7 mouse cellular contexts compared by ENCODE assay signal in the genomic region with DNA sequence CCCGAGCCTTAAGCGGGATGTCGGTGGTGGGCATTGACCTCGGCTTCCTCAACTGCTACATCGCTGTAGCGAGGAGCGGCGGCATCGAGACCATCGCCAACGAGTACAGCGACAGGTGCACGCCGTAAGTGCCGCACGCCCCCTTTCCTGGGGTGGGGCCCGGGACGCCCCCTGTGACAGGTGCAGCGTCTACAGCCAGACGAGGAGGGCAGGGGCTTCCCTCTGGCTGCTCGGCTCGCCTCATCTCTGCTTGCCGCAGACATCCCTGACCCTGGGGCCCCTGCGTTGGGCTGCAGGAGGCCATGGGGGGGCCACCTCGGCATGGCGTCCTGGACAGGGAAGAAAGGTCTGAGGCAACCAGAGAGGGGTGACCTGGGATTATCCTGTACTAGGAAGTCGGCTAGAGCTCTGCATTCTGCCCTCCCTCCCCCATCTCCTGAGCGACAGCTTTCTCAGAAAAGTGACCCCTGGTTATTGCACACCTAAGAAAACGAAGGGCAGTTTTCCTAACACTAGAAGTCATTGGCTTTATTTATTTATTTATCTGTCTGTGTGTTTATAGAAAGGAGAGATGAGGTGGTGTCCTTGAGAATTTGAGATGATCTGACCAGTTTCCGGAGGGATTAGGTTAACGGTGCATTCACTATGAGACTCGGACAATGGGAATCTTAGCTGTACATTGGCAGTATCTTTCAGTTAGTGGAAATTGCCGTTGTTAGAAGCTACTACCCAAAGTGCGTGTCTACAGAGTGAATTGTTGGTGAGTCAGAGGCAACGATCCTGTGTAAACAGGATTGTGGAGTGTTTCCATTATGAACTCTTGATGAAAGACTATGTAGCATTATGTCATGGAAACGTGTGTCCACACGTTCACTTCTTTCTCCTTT. TPM values are rescaled to one million over a fixed set of nuclear protein-coding genes. Genes with fewer than 3 reads are reported as not detected.
DNase-seq lines count a peak whose midpoint lies in the region; ATAC-seq and TF ChIP-seq lines count a peak whose summit lies in the region.

No protein-coding gene starts in this region.

- no peak for TF ChIP-seq POLR2A in spleen, adult 2 months (IDR thresholded peaks at IDR 0.05; ENCODE audit: low read depth, low read length)
- TF ChIP-seq POLR2A in bone marrow macrophage, adult 2 months (IDR thresholded peaks at IDR 0.05; ENCODE audit: borderline replicate concordance, low read depth, low read length) = no peak

- H3K36me3 ChIP-seq in spleen, adult 2 months (ENCODE audit: control insufficient read depth, insufficient read depth, low read length) = no peaks in the 10 kb centered on the region
- no peaks in the 10 kb centered on the region for H3K36me3 ChIP-seq in forebrain, postnatal 0 days (ENCODE audit: insufficient read depth)
- H3K36me3 ChIP-seq in limb, embryonic 10.5 days = no peaks in the 10 kb centered on the region
- no peaks in the 10 kb centered on the region for H3K36me3 ChIP-seq in midbrain, embryonic 15.5 days (replicated peaks)

- no peaks in the 10 kb centered on the region for H3K27me3 ChIP-seq in spleen, adult 2 months (ENCODE audit: control insufficient read depth, insufficient read depth, low read length)
- H3K27me3 ChIP-seq in forebrain, postnatal 0 days (ENCODE audit: insufficient read depth, low read length) = no peaks in the 10 kb centered on the region
- peaks cover 11% of the 10 kb centered on the region for H3K27me3 ChIP-seq in limb, embryonic 10.5 days (ENCODE audit: low read depth, poor library complexity, severe bottlenecking)
- no peaks in the 10 kb centered on the region for H3K27me3 ChIP-seq in midbrain, embryonic 15.5 days (replicated peaks)

- ATAC-seq in forebrain, postnatal 0 days = no peak; the same call in 1 of the 2 replicates
- peak; percentile 78 for ATAC-seq in midbrain, embryonic 15.5 days (replicated peaks)

- 3% methylated on average over 37 of the region's 37 CpGs for WGBS in spleen, adult 2 months
- WGBS in forebrain, postnatal 0 days = 3% methylated on average over 37 of the region's 37 CpGs
- 7% methylated on average over 37 of the region's 37 CpGs for WGBS in limb, embryonic 10.5 days
- under 1% methylated on average over 37 of the region's 37 CpGs for WGBS in midbrain, embryonic 15.5 days

- H3K4me3 ChIP-seq in spleen, adult 2 months (ENCODE audit: extremely low read depth, insufficient read depth, insufficient read length) = peak overlapping the region; percentile 91
- H3K4me3 ChIP-seq in bone marrow macrophage, adult 2 months (ENCODE audit: insufficient read depth, low read length) = peak overlapping the region; percentile 97
- peak overlapping the region; percentile 87 for H3K4me3 ChIP-seq in forebrain, postnatal 0 days (ENCODE audit: low read depth, low read length)
- H3K4me3 ChIP-seq in limb, embryonic 10.5 days = peak overlapping the region; percentile 75
- H3K4me3 ChIP-seq in midbrain, embryonic 15.5 days = peak overlapping the region; percentile 99

- H3K4me2 ChIP-seq in forebrain, postnatal 0 days (ENCODE audit: low read depth) = peak overlapping the region; percentile 92
- H3K4me2 ChIP-seq in midbrain, embryonic 15.5 days = peak overlapping the region; percentile 94

- H3K27ac ChIP-seq in spleen, adult 2 months (ENCODE audit: insufficient read depth, low read length) = peak overlapping the region; percentile 90
- H3K27ac ChIP-seq in bone marrow macrophage, adult 2 months (ENCODE audit: insufficient read depth, low read depth, low read length) = peak overlapping the region; percentile 56
- H3K27ac ChIP-seq in forebrain, postnatal 0 days (ENCODE audit: low read depth, low read length) = peak overlapping the region; percentile 90
- H3K27ac ChIP-seq in limb, embryonic 10.5 days = peak overlapping the region; percentile 85
- peak overlapping the region; percentile 94 for H3K27ac ChIP-seq in midbrain, embryonic 15.5 days

- DNase-seq in spleen, adult 2 months (ENCODE audit: low read depth in 1 of 2, low spot score in 2 of 2) = peak in 1 of 2 experiments; percentile 26
- DNase-seq in spleen, postnatal 36 days (ENCODE audit: low spot score in 2 of 2) = no peak
- DNase-seq in forebrain, postnatal 0 days = peak; percentile 49
- DNase-seq in limb, embryonic 10.5 days (ENCODE audit: low spot score) = peak; percentile 62
- peak; percentile 87 for DNase-seq in thymus, postnatal 4 days

- H3K9me3 ChIP-seq in forebrain, postnatal 0 days (ENCODE audit: low read length) = no peaks in the 10 kb centered on the region
- H3K9me3 ChIP-seq in limb, embryonic 10.5 days (replicated peaks) = no peaks in the 10 kb centered on the region
- H3K9me3 ChIP-seq in midbrain, embryonic 15.5 days = no peaks in the 10 kb centered on the region

- no peaks in the 10 kb centered on the region; the same call in 1 of the 2 replicates for H3K4me1 ChIP-seq in spleen, adult 2 months (ENCODE audit: control insufficient read depth, insufficient read depth, insufficient read length)
- no peaks in the 10 kb centered on the region for H3K4me1 ChIP-seq in bone marrow macrophage, adult 2 months (ENCODE audit: control insufficient read depth, insufficient read depth, low read length)
- peaks cover 10% of the 10 kb centered on the region; the same call in 1 of the 2 replicates for H3K4me1 ChIP-seq in forebrain, postnatal 0 days (ENCODE audit: insufficient read depth)
- peaks cover 16% of the 10 kb centered on the region for H3K4me1 ChIP-seq in limb, embryonic 10.5 days
- peaks cover 15% of the 10 kb centered on the region for H3K4me1 ChIP-seq in midbrain, embryonic 15.5 days

- H3K9ac ChIP-seq in forebrain, postnatal 0 days = peak overlapping the region; percentile 87
- H3K9ac ChIP-seq in midbrain, embryonic 15.5 days = peak overlapping the region; percentile 96

- no peak for TF ChIP-seq CTCF in spleen, adult 2 months (IDR thresholded peaks at IDR 0.05; ENCODE audit: extremely low read depth, insufficient read depth, insufficient read length, insufficient replicate concordance)
- no peak for TF ChIP-seq CTCF in bone marrow macrophage, adult 2 months (IDR thresholded peaks at IDR 0.05; ENCODE audit: low read depth, low read length)
- no peak; the same call in 1 of the 2 replicates for TF ChIP-seq CTCF in forebrain, postnatal 0 days (IDR thresholded peaks at IDR 0.05; ENCODE audit: low read depth)

RNA-seq across cellular contexts. Expression of gene Hspa4l, which starts 1.6 kb away (rescaled TPM):
- 7.8 and 10.1 TPM in 2 replicates for polyA plus RNA-seq in spleen, adult 2 months (2012; rRNA removed)
- polyA plus RNA-seq in bone marrow macrophage, adult 2 months (2012; ENCODE audit: insufficient read depth, insufficient read length, missing spikeins) = 19.0 and 21.3 TPM in 2 replicates
- 24.9 and 31.0 TPM in 2 replicates for total RNA-seq in forebrain, postnatal 0 days (2014; rRNA removed)
- polyA plus RNA-seq in forebrain, postnatal 0 days (2015; fragmentation: Nextera tagmentation; extraction: Ambion mirVana) = 23.5 and 28.5 TPM in 2 replicates
- polyA plus RNA-seq in limb, embryonic 10.5 days (2016; fragmentation: Nextera tagmentation; extraction: Ambion mirVana) = 2.3 TPM in 2 replicates
- polyA plus RNA-seq in midbrain, embryonic 15.5 days (2015; fragmentation: Nextera tagmentation; extraction: Ambion mirVana) = 49.6 and 53.7 TPM in 2 replicates

RNA-seq across cellular contexts. Expression of gene Slc25a31, which starts 37.2 kb away (rescaled TPM):
- 0.11 and 0.13 TPM in 2 replicates for polyA plus RNA-seq in spleen, adult 2 months (2012; rRNA removed)
- not detected in 2 replicates for polyA plus RNA-seq in bone marrow macrophage, adult 2 months (2012; ENCODE audit: insufficient read depth, insufficient read length, missing spikeins)
- 0.05 and 0.08 TPM in 2 replicates for total RNA-seq in forebrain, postnatal 0 days (2014; rRNA removed)
- polyA plus RNA-seq in forebrain, postnatal 0 days (2015; fragmentation: Nextera tagmentation; extraction: Ambion mirVana) = 0.13 and 0.16 TPM in 2 replicates
- 0.26 and 0.34 TPM in 2 replicates for polyA plus RNA-seq in limb, embryonic 10.5 days (2016; fragmentation: Nextera tagmentation; extraction: Ambion mirVana)
- 0.31 and 0.32 TPM in 2 replicates for polyA plus RNA-seq in midbrain, embryonic 15.5 days (2015; fragmentation: Nextera tagmentation; extraction: Ambion mirVana)

RNA-seq across cellular contexts. Expression of gene Plk4, which starts 53.9 kb away (rescaled TPM):
- 2.7 and 3.3 TPM in 2 replicates for polyA plus RNA-seq in spleen, adult 2 months (2012; rRNA removed)
- polyA plus RNA-seq in bone marrow macrophage, adult 2 months (2012; ENCODE audit: insufficient read depth, insufficient read length, missing spikeins) = 13.8 and 19.6 TPM in 2 replicates
- 11.9 and 12.9 TPM in 2 replicates for total RNA-seq in forebrain, postnatal 0 days (2014; rRNA removed)
- polyA plus RNA-seq in forebrain, postnatal 0 days (2015; fragmentation: Nextera tagmentation; extraction: Ambion mirVana) = 7.0 and 8.9 TPM in 2 replicates
- polyA plus RNA-seq in limb, embryonic 10.5 days (2016; fragmentation: Nextera tagmentation; extraction: Ambion mirVana) = 85.1 and 95.0 TPM in 2 replicates
- 14.0 and 14.7 TPM in 2 replicates for polyA plus RNA-seq in midbrain, embryonic 15.5 days (2015; fragmentation: Nextera tagmentation; extraction: Ambion mirVana)

Comparison
In these comparisons a context has a peak if more than half of its experiments do, and no peak if none do; other contexts are left out.
1. DNase-seq: peak in forebrain, postnatal 0 days (single experiment), limb, embryonic 10.5 days (single experiment) and thymus, postnatal 4 days (single experiment); none in spleen, postnatal 36 days (0 of 2).
2. Peak in every context shown above with its lines, with median percentiles within 50 percentile points of each other: H3K27ac ChIP-seq and H3K4me3 ChIP-seq.